Mouse (Mus musculus) thymus, postnatal 4 days (tissue): ENCODE data around the gene Prx.
"Not testable (repeated sequence)": the region's sequence is repeated elsewhere in the genome, so short reads cannot be mapped to it uniquely, and the experiment has no call there.

Source experiments
- DNase-seq: peaks from one replicate; pipeline ENCODE4 v3.0.0; 2021

Gene Prx

GRCm38 (mm10) chr7:27486102-27486769 is 12.9 kb upstream of the Prx start:
- DNase-seq, result peak; percentile 47

GRCm38 (mm10) chr7:27486770-27487697 is 12.1 kb upstream of the Prx start, which contains the start of gene Sertad1:
Sertad1 (plus strand) TSS chr7:27486910.
- peak; percentile 100 for DNase-seq

GRCm38 (mm10) chr7:27487740-27488268 is 11.3 kb upstream of the Prx start:
- peak; percentile 65 for DNase-seq

- peak; percentile 26 for DNase-seq
Measured at GRCm38 (mm10) chr7:27489270-27489869, 9.8 kb upstream of the Prx start.

GRCm38 (mm10) chr7:27490227-27490542 is 8.9 kb upstream of the Prx start:
- DNase-seq, result no peak

GRCm38 (mm10) chr7:27490543-27491329 is 8.4 kb upstream of the Prx start:
- DNase-seq, result peak; percentile 95

- no peak for DNase-seq
Measured at GRCm38 (mm10) chr7:27491856-27492255, 7.3 kb upstream of the Prx start.

GRCm38 (mm10) chr7:27493022-27493421 is 6.1 kb upstream of the Prx start:
- DNase-seq, result no peak

GRCm38 (mm10) chr7:27493450-27493849 is 5.7 kb upstream of the Prx start:
- no peak for DNase-seq

GRCm38 (mm10) chr7:27494659-27495367 is 4.3 kb upstream of the Prx start:
- not testable (repeated sequence) for DNase-seq

GRCm38 (mm10) chr7:27501620-27502019 is 2.5 kb downstream of the Prx start:
- no peak for DNase-seq

GRCm38 (mm10) chr7:27506765-27507370 is 7.7 kb downstream of the Prx start:
- DNase-seq, result no peak

- peak; percentile 98 for DNase-seq
Measured at GRCm38 (mm10) chr7:27507711-27508647, 8.9 kb downstream of the Prx start.

GRCm38 (mm10) chr7:27508648-27509005 is 9.5 kb downstream of the Prx start:
- DNase-seq, result peak; percentile 79

- DNase-seq, result no peak
Measured at GRCm38 (mm10) chr7:27510809-27511208, 11.7 kb downstream of the Prx start.

- no peak for DNase-seq
Measured at GRCm38 (mm10) chr7:27514961-27515360, 15.8 kb downstream of the Prx start.

- DNase-seq, result no peak
Measured at GRCm38 (mm10) chr7:27518314-27518713, 19.2 kb downstream of the Prx start.

GRCm38 (mm10) chr7:27520104-27520503 is 21.0 kb downstream of the Prx start:
- no peak for DNase-seq

- DNase-seq, result no peak
Measured at GRCm38 (mm10) chr7:27520599-27520998, 21.5 kb downstream of the Prx start.

GRCm38 (mm10) chr7:27522967-27523366 is 23.8 kb downstream of the Prx start, which contains the start of gene Hipk4:
Hipk4 (plus strand) TSS chr7:27523267.
- DNase-seq, result no peak
